Mouse (Mus musculus) heart, adult 2 months (tissue): ENCODE data around the gene Tjp3.

Source experiments
- CTCF ChIP-seq: fragments of 200-600 bp; IDR thresholded peaks from 2 replicates; pipeline ENCODE4 v1.8.1; 2022; ENCODE audit warnings: antibody characterized with exemption, mild to moderate bottlenecking, moderate library complexity
- EP300 ChIP-seq: fragments of 200-500 bp; IDR thresholded peaks from 2 replicates; pipeline ENCODE4 v1.6.1; 2011; ENCODE audit warnings: low read depth, low read length, control low read depth; ENCODE audit not compliant: insufficient read depth
- POLR2A ChIP-seq: fragments of 200-500 bp; IDR thresholded peaks from 2 replicates; pipeline ENCODE4 v1.6.1; 2011; ENCODE audit warnings: mild to moderate bottlenecking, low read depth, low read length, control low read depth; ENCODE audit not compliant: insufficient read depth

GRCm38 (mm10) chr10:81323141-81323775 is 31.9 kb upstream of the Tjp3 start:
- TF ChIP-seq POLR2A = no peak
- TF ChIP-seq CTCF = no peak
- no peak for TF ChIP-seq EP300
